15 mouse cellular contexts compared by ENCODE assay signal in genomic region chr1:136143514-136143913, GRCm38 (mm10). TPM values are rescaled to one million over a fixed set of nuclear protein-coding genes. Genes with fewer than 3 reads are reported as not detected.
A peak's percentile ranks its signal among the peaks of the same experiment; 100 is the strongest.
DNase-seq lines count a peak whose midpoint lies in the region; ATAC-seq lines count a peak whose summit lies in the region.
"Had no signal": no experiment of that assay in that cellular context is flagged by ENCODE, and none has a peak within 500 bp of the region (broad histone marks: within the 10 kb centered on the region; RNA-seq: fewer than 3 reads in every experiment).

No protein-coding gene starts in this region.

- 0 out of 2 replicates have a peak overlapping the region, but pooled peaks have one; percentile 8 for H3K27ac ChIP-seq in forebrain, embryonic 12.5 days
- no peak overlapping the region for H3K27ac ChIP-seq in forebrain, embryonic 16.5 days (ENCODE audit: low read length)
- H3K27ac ChIP-seq in hindbrain, embryonic 16.5 days (ENCODE audit: low read depth, low read length) = no peak overlapping the region
- 0 out of 2 replicates have a peak overlapping the region, but pooled peaks have one; percentile 43 for H3K27ac ChIP-seq in midbrain, embryonic 12.5 days (replicated peaks)
- H3K27ac ChIP-seq: heart, adult 2 months; kidney, embryonic 15.5 days; limb, embryonic 12.5 days; stomach, postnatal 0 days had no signal

- no peaks in the 10 kb centered on the region for H3K9me3 ChIP-seq in forebrain, embryonic 12.5 days
- no peaks in the 10 kb centered on the region for H3K9me3 ChIP-seq in forebrain, embryonic 16.5 days (ENCODE audit: control insufficient read depth, low read length)
- no peaks in the 10 kb centered on the region for H3K9me3 ChIP-seq in hindbrain, embryonic 16.5 days (ENCODE audit: control insufficient read depth, low read length)
- H3K9me3 ChIP-seq in midbrain, embryonic 12.5 days = no peaks in the 10 kb centered on the region
- H3K9me3 ChIP-seq: kidney, embryonic 15.5 days; limb, embryonic 12.5 days had no signal

- 73% methylated on average over 10 of the region's 10 CpGs for WGBS in forebrain, embryonic 12.5 days
- 57% methylated on average over 10 of the region's 10 CpGs for WGBS in forebrain, embryonic 16.5 days
- WGBS in hindbrain, embryonic 16.5 days = 53% methylated on average over 10 of the region's 10 CpGs
- 61% methylated on average over 10 of the region's 10 CpGs for WGBS in midbrain, embryonic 12.5 days

- no peak overlapping the region for H3K9ac ChIP-seq in forebrain, embryonic 12.5 days
- H3K9ac ChIP-seq in forebrain, embryonic 16.5 days (replicated peaks; ENCODE audit: low read depth, low read length) = no peak overlapping the region
- H3K9ac ChIP-seq in hindbrain, embryonic 16.5 days (ENCODE audit: low read depth, low read length) = no peak overlapping the region
- no peak overlapping the region for H3K9ac ChIP-seq in midbrain, embryonic 12.5 days (replicated peaks)
- H3K9ac ChIP-seq: kidney, embryonic 15.5 days; limb, embryonic 12.5 days had no signal

- H3K4me2 ChIP-seq in forebrain, embryonic 12.5 days = no peak overlapping the region; the same call in 1 of the 2 replicates
- no peak overlapping the region for H3K4me2 ChIP-seq in forebrain, embryonic 16.5 days (ENCODE audit: low read length)
- no peak overlapping the region for H3K4me2 ChIP-seq in hindbrain, embryonic 16.5 days (ENCODE audit: low read length)
- no peak overlapping the region for H3K4me2 ChIP-seq in midbrain, embryonic 12.5 days (replicated peaks)
- H3K4me2 ChIP-seq: kidney, embryonic 15.5 days; limb, embryonic 12.5 days had no signal

- peaks cover 61% of the 10 kb centered on the region for H3K4me1 ChIP-seq in forebrain, embryonic 12.5 days
- peaks cover 55% of the 10 kb centered on the region for H3K4me1 ChIP-seq in forebrain, embryonic 16.5 days (replicated peaks; ENCODE audit: control insufficient read depth, insufficient read depth, low read length)
- peaks cover 55% of the 10 kb centered on the region for H3K4me1 ChIP-seq in hindbrain, embryonic 16.5 days (ENCODE audit: control insufficient read depth, insufficient read depth, low read depth, low read length)
- H3K4me1 ChIP-seq in midbrain, embryonic 12.5 days = peaks cover 54% of the 10 kb centered on the region

- H3K4me3 ChIP-seq in forebrain, embryonic 12.5 days (replicated peaks) = no peak overlapping the region
- H3K4me3 ChIP-seq in forebrain, embryonic 16.5 days (replicated peaks; ENCODE audit: low read length) = no peak overlapping the region
- no peak overlapping the region for H3K4me3 ChIP-seq in hindbrain, embryonic 16.5 days (ENCODE audit: low read length)
- H3K4me3 ChIP-seq in midbrain, embryonic 12.5 days = no peak overlapping the region
- H3K4me3 ChIP-seq: heart, adult 2 months; kidney, embryonic 15.5 days; limb, embryonic 12.5 days had no signal

- H3K27me3 ChIP-seq in forebrain, embryonic 12.5 days = no peaks in the 10 kb centered on the region; the same call in 1 of the 2 replicates
- H3K27me3 ChIP-seq in forebrain, embryonic 16.5 days (replicated peaks; ENCODE audit: control insufficient read depth, insufficient read depth, low read length) = no peaks in the 10 kb centered on the region
- no peaks in the 10 kb centered on the region for H3K27me3 ChIP-seq in hindbrain, embryonic 16.5 days (replicated peaks; ENCODE audit: control insufficient read depth, insufficient read depth, low read length)
- H3K27me3 ChIP-seq in midbrain, embryonic 12.5 days = 0 out of 2 replicates have a peak, but pooled peaks cover 3% of the 10 kb centered on the region
- H3K27me3 ChIP-seq: kidney, embryonic 15.5 days; limb, embryonic 12.5 days had no signal

- H3K36me3 ChIP-seq in forebrain, embryonic 12.5 days (replicated peaks) = peaks cover 38% of the 10 kb centered on the region
- H3K36me3 ChIP-seq in forebrain, embryonic 16.5 days (ENCODE audit: control insufficient read depth, insufficient read depth) = peaks cover 19% of the 10 kb centered on the region
- H3K36me3 ChIP-seq in hindbrain, embryonic 16.5 days (ENCODE audit: control insufficient read depth, insufficient read depth, low read length) = peaks cover 24% of the 10 kb centered on the region
- peaks cover 36% of the 10 kb centered on the region for H3K36me3 ChIP-seq in midbrain, embryonic 12.5 days

- no peak for ATAC-seq in forebrain, embryonic 12.5 days (ENCODE audit: low FRiP score)
- no peak for ATAC-seq in forebrain, embryonic 16.5 days
- ATAC-seq in hindbrain, embryonic 16.5 days = 0 out of 2 replicates have a peak, but pooled peaks have one; percentile 17
- no peak for ATAC-seq in midbrain, embryonic 12.5 days (ENCODE audit: low FRiP score, low read depth)

- peak; percentile 43 for DNase-seq in Muller cell, postnatal 12 days (ENCODE audit: inconsistent ontology term)
- DNase-seq in MN1 (ENCODE audit: low spot score) = no peak
- no peak for DNase-seq in spleen, postnatal 10 days (ENCODE audit: low spot score in 2 of 2)
- DNase-seq in embryo, embryonic 10.5 days (ENCODE audit: low spot score) = no peak
- DNase-seq: embryo, embryonic 11 days; heart, adult 2 months; lung, adult 2 months; retina, postnatal 1 day had no signal

RNA-seq across cellular contexts. Expression of gene Kif21b, which starts 12.3 kb away (rescaled TPM):
- 45.7 and 47.7 TPM in 2 replicates for polyA plus RNA-seq in forebrain, embryonic 12.5 days (2016; fragmentation: Nextera tagmentation; extraction: Ambion mirVana)
- 78.3 and 80.5 TPM in 2 replicates for polyA plus RNA-seq in forebrain, embryonic 16.5 days (2015; fragmentation: Nextera tagmentation; extraction: Ambion mirVana)
- 43.6 and 44.3 TPM in 2 replicates for polyA plus RNA-seq in hindbrain, embryonic 16.5 days (2015; fragmentation: Nextera tagmentation; extraction: Ambion mirVana)
- polyA plus RNA-seq in midbrain, embryonic 12.5 days (2016; fragmentation: Nextera tagmentation; extraction: Ambion mirVana) = 30.8 and 34.2 TPM in 2 replicates

Comparison
In these comparisons a context has a peak if more than half of its experiments do, and no peak if none do; other contexts are left out.
1. H3K27ac ChIP-seq: peak in forebrain, embryonic 12.5 days (single experiment) and midbrain, embryonic 12.5 days (single experiment); none in forebrain, embryonic 16.5 days (single experiment) and hindbrain, embryonic 16.5 days (single experiment).